Mouse (Mus musculus) liver, adult 2 months (tissue): Measurements from ENCODE around the gene Chrnd.

Source experiments
- CTCF ChIP-seq: fragments of 200-500 bp; IDR thresholded peaks from 2 replicates; pipeline ENCODE4 v1.5.1; 2011; ENCODE audit warnings: low read depth, low read length, control low read depth
- POLR2A ChIP-seq: fragments of 200-500 bp; IDR thresholded peaks from 2 replicates; pipeline ENCODE4 v1.6.1; 2011; ENCODE audit warnings: low read length, control low read depth; ENCODE audit not compliant: insufficient read depth; ENCODE audit errors: extremely low read depth

GRCm38 (mm10) chr1:87174006-87174955, 16.1 kb upstream of the Chrnd start:
- TF ChIP-seq CTCF (peak; percentile 81), POLR2A (no peak)
